Mouse (Mus musculus) embryo, embryonic 10.5 days (tissue): ENCODE results near the gene Olfr902.
"Not testable (repeated sequence)": the region's sequence is repeated elsewhere in the genome, so short reads cannot be mapped to it uniquely, and the experiment has no call there.

Experiments used
- DNase-seq: peaks from one replicate; pipeline ENCODE4 v3.0.0-alpha.2; 2015; ENCODE audit warnings: low spot score

The Olfr902 gene

DNA sequence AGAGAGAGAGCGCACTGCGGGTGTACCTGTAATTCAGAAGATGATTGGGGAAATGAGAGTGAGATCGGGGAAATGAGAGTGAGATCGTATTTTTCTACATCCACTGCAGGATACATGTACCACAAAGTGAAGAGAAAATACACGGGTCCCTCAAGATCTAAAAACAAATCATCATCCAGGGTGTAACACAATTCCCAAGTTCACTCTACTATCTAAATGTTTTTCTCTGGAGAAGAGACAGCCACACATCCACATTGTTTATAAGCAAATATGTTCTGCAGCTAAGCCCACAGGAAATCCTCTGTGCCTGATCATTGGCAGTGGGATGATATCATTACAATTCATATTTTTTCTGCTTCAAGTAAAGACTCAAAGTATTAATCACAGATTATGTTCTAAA is at the start of gene Olfr902:
TSS of gene Olfr902 (plus strand) at position 301 of the 400 bp plus-strand sequence.
- no peak for DNase-seq

DNA sequence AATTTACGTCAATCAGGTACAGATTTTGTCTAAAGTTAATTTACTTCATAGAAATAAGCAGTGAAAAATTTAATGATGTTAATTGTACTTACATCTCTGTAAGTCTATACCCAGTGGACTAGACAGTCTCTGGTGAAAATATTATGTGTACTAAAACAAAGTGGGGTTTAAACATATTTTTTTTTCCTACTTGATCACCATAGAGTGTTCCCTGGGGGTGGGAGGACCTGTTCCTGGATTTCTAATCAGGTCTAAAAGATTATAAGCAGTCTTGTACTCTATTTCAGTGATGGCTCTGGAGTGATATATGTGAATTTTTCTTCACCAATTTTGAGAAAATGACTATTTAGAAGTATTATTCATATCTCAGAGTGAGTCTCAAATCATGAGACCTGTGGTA is 46.1 kb upstream of the Olfr902 start, which contains the start of gene Olfr147:
TSS of gene Olfr147 (plus strand) at position 301 of the 400 bp plus-strand sequence.
- no peak for DNase-seq

DNA sequence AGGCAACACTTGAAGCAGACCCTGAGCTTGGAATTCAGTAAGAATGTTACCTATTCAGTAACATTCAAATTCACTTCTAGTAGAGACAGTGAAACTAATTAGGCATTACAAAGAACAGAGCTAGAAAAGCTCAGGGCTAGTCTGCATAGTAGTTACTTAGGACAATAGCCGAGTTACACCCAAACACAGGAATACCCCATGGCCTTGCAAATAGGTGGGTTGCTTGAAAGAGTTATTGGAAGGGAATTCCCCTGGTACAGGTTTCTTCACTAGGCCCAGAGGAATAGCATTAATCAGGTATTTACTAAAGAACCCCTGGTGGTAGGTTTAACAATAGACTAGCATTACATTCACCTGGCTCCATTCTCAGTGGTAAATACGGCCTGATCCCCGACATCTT is 40.0 kb upstream of the Olfr902 start:
- DNase-seq: not testable (repeated sequence)

DNA sequence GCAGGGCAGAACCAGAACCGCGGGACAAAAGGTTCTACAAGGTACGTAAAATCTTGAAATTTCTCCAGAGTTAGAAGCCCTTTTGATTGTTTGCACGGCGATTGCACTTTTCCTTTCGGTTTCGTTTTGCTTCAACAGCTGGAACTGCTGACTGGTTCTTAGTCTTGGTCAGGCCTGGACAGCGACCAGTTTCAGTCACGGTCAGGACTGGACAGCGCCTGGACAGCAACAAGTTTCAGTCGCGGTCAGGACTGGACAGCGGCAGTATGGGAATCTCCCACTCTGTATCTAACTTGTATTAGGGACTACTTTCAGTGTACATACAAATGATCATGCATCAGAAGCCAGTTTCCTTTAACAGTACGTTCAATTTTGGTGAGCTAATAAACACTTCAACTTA is 34.0 kb upstream of the Olfr902 start:
- peak; percentile 16 for DNase-seq

DNA sequence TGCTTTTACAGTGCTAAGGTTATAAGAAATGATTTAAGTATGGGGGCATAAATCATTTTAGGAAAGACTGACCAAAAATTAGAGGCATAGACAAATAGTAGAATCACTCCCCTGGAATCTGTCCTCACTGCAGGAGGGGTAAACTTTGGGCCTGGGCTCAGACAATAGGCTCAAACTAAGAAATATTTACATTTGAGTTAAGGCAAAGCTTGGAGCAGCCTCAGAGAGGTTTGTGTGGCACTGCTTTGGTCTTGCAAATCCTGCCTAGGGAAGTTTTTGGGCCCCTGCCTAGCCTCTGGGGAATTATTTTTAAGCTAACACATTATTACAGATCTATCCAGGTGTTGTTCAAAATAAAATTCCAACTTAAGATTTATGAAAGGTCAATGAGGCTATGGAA is 23.7 kb upstream of the Olfr902 start:
- DNase-seq: no peak

DNA sequence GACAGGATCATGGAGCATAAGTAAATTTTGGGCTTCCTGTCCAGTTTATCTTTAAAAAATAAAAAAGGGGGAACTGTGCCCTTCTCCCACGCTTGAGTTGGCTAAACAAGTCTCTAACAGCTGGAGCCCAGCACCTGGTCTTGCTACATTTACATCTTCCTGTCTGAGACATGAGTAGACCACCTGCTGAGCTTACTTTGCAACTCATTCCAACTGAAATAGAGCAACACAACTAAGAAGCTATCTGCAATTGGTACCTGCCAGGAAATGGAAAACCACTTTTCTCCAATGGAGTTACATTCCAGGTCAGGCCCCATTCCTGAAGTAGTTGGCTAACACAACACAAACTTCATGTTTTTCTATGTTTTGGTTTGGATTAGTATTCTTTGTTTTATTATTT is 20.4 kb upstream of the Olfr902 start:
- DNase-seq: no peak

DNA sequence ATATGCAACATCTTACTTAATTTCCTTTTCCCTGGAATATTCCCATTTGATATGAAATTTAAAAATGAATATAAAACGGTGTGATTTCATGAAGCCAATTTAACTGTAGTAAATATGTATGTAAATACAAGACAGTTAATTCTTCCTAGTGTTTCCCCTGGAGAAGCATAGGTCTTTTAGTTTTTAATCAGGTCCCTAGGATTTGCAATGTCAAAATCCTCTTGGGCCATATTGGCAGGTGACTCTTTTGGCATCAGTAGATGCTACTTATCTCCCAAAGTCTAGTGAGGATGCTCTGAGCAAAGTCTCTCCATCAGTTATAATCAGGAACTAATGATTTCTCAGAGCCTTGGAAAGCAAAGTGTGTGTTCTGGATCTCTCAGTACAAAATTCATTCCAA is 18.3 kb upstream of the Olfr902 start, which contains the start of gene Olfr901:
TSS of gene Olfr901 (plus strand) at position 301 of the 400 bp plus-strand sequence.
- no peak for DNase-seq

DNA sequence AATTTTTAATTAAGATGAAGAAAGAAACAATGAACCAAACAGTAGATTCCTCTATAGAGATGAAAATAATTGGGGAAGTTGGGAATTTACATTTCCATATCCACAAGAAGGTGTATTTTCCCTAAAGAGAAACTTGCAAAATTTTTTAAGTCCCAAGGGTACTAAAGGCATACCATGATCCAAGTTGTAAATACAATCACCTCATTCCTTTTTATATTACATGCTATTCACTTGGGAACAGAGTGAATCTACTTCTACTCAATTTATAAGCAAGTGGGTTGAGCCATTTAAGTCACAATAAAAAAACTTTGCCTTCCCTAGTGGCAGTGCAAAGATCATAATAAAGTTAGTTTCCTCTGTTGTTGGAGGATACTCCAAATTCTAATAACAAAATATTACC is 15.4 kb downstream of the Olfr902 start, which contains the start of gene Olfr904:
TSS of gene Olfr904 (plus strand) at position 301 of the 400 bp plus-strand sequence.
- DNase-seq: no peak

DNA sequence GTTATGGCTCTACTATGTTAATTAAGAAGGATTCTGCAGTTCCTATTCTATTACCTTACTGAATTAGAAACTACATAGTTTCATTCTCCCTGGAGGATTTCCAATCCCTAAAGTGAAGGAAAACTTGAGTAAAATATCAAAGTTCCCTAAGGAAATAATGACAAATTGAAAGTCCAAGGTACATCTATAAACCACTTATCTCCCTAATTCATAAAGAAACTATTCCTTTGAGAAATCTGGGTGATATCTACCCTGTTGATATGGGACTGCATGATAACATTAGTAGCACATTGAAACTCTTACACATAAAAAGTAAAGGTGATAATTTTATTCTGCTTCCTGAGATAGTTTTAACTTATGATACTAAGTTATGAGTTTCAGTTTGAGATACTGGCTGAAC is 23.4 kb downstream of the Olfr902 start, which contains the start of gene Olfr905:
TSS of gene Olfr905 (plus strand) at position 301 of the 400 bp plus-strand sequence.
- no peak for DNase-seq

DNA sequence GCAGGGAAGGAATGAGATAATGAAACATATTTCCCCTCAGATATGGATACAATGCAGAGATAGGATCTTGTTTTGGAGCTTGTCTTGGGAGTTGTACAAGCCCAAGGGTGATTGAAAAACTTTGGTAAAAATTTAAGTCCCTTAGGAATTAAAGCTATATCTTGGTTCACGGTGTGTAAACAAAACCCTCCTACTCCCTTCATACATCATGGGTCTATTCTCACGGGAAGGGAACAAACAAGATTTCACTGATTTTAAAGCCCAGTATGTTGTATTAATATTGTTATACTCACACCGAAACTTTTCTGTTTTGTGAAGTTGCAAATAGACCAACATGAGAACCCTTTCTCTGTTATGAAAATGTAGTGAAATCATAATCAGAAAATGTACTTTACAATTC is 39.3 kb downstream of the Olfr902 start, which contains the start of gene Olfr906:
TSS of gene Olfr906 (plus strand) at position 301 of the 400 bp plus-strand sequence.
- no peak for DNase-seq

DNA sequence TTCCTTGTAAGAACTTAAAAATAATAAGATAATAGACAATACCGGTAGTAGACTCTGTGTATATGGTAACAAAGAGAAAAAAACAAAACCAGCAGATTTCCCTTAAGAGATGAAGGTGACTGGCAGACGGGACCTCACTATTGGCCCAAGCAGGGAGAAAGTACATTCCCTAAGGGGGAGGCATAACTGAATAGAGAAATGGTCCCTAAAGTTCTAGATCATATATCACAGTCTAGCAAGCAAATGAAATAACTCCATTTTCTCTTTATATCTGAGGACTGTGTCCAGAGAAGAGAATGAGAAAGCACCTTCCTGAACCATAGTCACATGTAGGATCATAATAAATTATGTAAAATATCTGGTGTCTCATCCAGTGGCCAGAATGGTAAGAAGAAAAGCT is 48.0 kb downstream of the Olfr902 start, which contains the start of gene Olfr907:
TSS of gene Olfr907 (plus strand) at position 301 of the 400 bp plus-strand sequence.
- DNase-seq: no peak
